Mouse (Mus musculus): ENCODE data around the gene Rnd1. TPM values are rescaled to one million over a fixed set of nuclear protein-coding genes. Genes with fewer than 3 reads are reported as not detected.

The Rnd1 gene
- polyA plus RNA-seq, 1 experiment from 2014 or later, result 6.0 TPM

DNA sequence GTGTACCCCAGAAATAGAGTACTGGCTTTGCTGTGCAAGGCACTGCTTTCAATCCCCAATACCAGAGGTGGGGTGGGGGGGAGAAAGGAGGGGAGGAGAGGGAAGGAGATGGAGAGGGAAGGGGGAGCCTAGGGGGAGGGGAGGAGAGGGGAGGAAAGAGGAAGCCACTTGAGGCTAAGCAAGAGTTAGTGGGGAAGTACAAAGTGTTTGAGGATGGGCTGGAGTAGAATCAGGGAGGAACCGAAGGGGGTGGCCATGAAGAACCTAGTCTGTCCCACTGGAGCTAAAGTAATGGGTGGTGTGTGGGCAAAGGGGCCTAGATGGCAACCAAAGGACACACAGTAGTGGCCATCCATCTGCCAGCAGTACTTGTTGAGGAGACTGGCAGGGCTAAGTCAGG is 6.5 kb upstream of the Rnd1 start:
- Histone ChIP-seq H3K4me1 (replicated peaks; ENCODE audit: control insufficient read depth, insufficient read depth, low read length) (no peaks in the 10 kb centered on the region), H3K9ac (no peak overlapping the region), H3K36me3 (replicated peaks; ENCODE audit: control insufficient read depth, insufficient read depth) (no peaks in the 10 kb centered on the region), H3K9me3 (ENCODE audit: control insufficient read depth, low read length) (no peaks in the 10 kb centered on the region), H3K27ac (no peak overlapping the region), H3K27me3 (ENCODE audit: control insufficient read depth, insufficient read depth, low read length) (no peaks in the 10 kb centered on the region; the same call in 1 of the 2 replicates), H3K4me2 (replicated peaks) (no peak overlapping the region), H3K4me3 (replicated peaks; ENCODE audit: low read length) (no peak overlapping the region)
- 100% methylated on average over 1 of the region's 1 CpGs for WGBS
- ATAC-seq (ENCODE audit: low FRiP score) (no peak), DNase-seq (ENCODE audit: low spot score) (no peak)

DNA sequence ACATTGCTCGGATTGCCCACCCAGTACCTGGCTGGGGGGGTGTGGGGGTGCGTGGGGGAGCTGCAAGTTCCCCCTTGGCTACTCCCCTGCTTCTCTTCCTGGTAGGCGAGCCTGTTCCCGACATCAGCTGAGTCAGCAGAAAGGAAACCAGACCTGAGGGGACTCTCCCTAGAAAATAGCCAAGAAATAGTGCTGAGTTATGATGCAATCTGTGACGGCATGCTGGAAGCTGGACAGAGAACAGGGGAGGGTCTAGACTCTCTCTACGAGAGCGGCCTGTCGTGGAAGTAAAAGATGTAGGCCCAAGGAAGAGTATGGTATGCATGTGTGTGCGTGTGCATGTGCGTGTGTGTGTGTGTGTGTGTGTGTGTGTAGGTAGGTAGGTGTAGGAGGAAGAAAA is 5.9 kb upstream of the Rnd1 start:
- Histone ChIP-seq H3K27ac (no peak overlapping the region), H3K4me3 (replicated peaks; ENCODE audit: low read length) (no peak overlapping the region), H3K27me3 (ENCODE audit: control insufficient read depth, insufficient read depth, low read length) (no peaks in the 10 kb centered on the region; the same call in 1 of the 2 replicates), H3K36me3 (replicated peaks; ENCODE audit: control insufficient read depth, insufficient read depth) (no peaks in the 10 kb centered on the region), H3K9ac (no peak overlapping the region), H3K4me1 (replicated peaks; ENCODE audit: control insufficient read depth, insufficient read depth, low read length) (no peaks in the 10 kb centered on the region), H3K4me2 (replicated peaks) (no peak overlapping the region), H3K9me3 (ENCODE audit: control insufficient read depth, low read length) (no peaks in the 10 kb centered on the region)
- DNase-seq (ENCODE audit: low spot score), result no peak
- ATAC-seq (ENCODE audit: low FRiP score), result no peak
- 76% methylated on average over 10 of the region's 10 CpGs for whole genome bisulfite sequencing

DNA sequence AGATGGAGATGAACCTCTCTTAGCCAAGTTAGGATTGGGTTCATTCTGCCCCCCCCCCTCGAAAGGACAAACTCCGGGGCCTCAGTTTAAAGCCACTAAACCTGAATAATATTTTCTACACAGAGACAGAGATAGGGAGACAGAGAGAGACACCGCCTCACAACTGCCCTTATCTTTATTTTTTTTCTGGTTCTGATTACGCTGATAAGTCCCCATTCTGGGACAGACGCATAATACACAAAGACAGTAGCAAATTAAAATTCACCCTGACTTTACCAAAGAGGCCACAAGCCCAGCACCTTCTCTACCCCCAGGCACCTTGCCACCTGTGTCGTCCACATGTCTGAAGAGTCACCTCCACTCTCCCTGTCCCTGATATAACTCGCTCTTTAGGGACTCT is 4.4 kb upstream of the Rnd1 start:
- no peak overlapping the region for H3K27ac ChIP-seq
- H3K4me3 ChIP-seq (replicated peaks; ENCODE audit: low read length), result no peak overlapping the region
- DNase-seq (ENCODE audit: low spot score) (no peak), ATAC-seq (ENCODE audit: low FRiP score) (no peak)
- 86% methylated on average over 7 of the region's 7 CpGs for WGBS
- H3K4me1 ChIP-seq (replicated peaks; ENCODE audit: control insufficient read depth, insufficient read depth, low read length), result peaks cover 5% of the 10 kb centered on the region
- H3K4me2 ChIP-seq (replicated peaks), result no peak overlapping the region
- H3K9me3 ChIP-seq (ENCODE audit: control insufficient read depth, low read length), result no peaks in the 10 kb centered on the region
- no peaks in the 10 kb centered on the region for H3K36me3 ChIP-seq (replicated peaks; ENCODE audit: control insufficient read depth, insufficient read depth)
- no peak overlapping the region for H3K9ac ChIP-seq
- no peaks in the 10 kb centered on the region; the same call in 1 of the 2 replicates for H3K27me3 ChIP-seq (ENCODE audit: control insufficient read depth, insufficient read depth, low read length)

DNA sequence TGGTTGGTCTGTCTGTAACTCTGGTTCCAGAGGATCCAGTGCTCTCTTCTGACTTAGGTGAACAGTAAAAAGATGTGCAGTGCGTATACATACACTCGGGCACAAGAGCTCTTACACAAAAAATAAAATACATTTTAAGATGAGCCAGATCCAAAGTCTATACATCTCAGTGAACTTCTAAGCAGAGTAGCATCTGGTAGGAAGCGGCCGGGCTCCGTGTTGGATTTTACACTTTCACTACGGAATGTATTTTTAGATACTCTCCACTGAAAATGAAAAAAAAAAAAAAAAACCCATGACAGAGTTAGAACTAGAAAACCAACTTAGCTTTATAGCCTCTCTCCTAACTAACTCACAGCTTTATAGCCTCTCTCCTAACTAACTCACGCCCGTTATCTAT is 3.4 kb upstream of the Rnd1 start:
- Histone ChIP-seq H3K27me3 (ENCODE audit: control insufficient read depth, insufficient read depth, low read length) (no peaks in the 10 kb centered on the region; the same call in 1 of the 2 replicates), H3K27ac (no peak overlapping the region), H3K4me1 (replicated peaks; ENCODE audit: control insufficient read depth, insufficient read depth, low read length) (peaks cover 15% of the 10 kb centered on the region), H3K36me3 (replicated peaks; ENCODE audit: control insufficient read depth, insufficient read depth) (no peaks in the 10 kb centered on the region), H3K9ac (no peak overlapping the region), H3K4me3 (replicated peaks; ENCODE audit: low read length) (no peak overlapping the region), H3K9me3 (ENCODE audit: control insufficient read depth, low read length) (no peaks in the 10 kb centered on the region), H3K4me2 (replicated peaks) (no peak overlapping the region)
- DNase-seq (ENCODE audit: low spot score) (no peak), ATAC-seq (ENCODE audit: low FRiP score) (no peak)
- WGBS, result 90% methylated on average over 8 of the region's 8 CpGs

DNA sequence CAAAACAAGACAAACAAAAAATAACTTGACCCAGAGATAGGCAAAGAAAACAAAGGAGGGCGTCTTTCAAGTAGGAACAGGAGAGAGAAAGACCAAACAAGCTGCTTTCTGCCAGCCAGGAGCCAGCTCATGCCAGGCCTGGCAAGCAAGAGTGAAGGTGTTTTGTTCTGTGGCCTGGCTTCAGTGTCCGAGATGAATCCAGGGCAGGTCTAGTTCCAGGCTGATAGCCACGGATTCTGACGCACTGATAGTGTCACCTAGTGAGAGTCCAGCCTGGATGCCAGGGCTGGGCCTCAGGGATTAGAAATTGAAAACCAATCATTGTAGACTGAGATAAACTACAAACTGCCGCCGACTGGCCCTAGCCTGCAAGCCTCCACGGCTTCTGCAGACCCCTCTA is 716 bp upstream of the Rnd1 start:
- Histone ChIP-seq H3K9me3 (ENCODE audit: control insufficient read depth, low read length) (no peaks in the 10 kb centered on the region), H3K4me3 (replicated peaks; ENCODE audit: low read length) (no peak overlapping the region), H3K36me3 (replicated peaks; ENCODE audit: control insufficient read depth, insufficient read depth) (no peaks in the 10 kb centered on the region), H3K27me3 (ENCODE audit: control insufficient read depth, insufficient read depth, low read length) (no peaks in the 10 kb centered on the region; the same call in 1 of the 2 replicates), H3K9ac (no peak overlapping the region), H3K27ac (no peak overlapping the region), H3K4me2 (replicated peaks) (peak overlapping the region; percentile 99; the same call in 1 of the 2 replicates), H3K4me1 (replicated peaks; ENCODE audit: control insufficient read depth, insufficient read depth, low read length) (peaks cover 31% of the 10 kb centered on the region)
- ATAC-seq (ENCODE audit: low FRiP score) (no peak), DNase-seq (ENCODE audit: low spot score) (no peak)
- WGBS, result 73% methylated on average over 7 of the region's 7 CpGs

DNA sequence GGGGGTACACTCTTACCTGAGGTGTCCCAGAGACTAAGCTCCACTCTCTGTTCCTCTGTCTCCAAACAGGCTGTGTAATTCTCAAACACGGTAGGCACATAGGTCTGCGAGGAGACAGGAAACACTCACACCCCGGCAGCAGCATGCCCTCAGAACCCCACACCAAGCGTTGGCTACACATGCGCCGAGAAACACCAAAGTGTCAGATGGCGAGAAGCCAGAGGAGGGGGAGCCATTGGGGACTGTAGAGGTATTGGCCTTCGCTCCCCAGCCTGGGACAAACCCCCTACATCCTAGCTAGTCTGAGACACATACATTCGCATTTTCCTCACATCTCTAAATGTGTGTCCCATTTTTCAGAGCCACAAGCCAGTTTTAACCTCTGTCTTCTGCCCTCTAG is 790 bp downstream of the Rnd1 start:
- 1% methylated on average over 9 of the region's 9 CpGs for WGBS
- no peak for DNase-seq (ENCODE audit: low spot score)
- H3K9me3 ChIP-seq (ENCODE audit: control insufficient read depth, low read length), result no peaks in the 10 kb centered on the region
- no peaks in the 10 kb centered on the region for H3K36me3 ChIP-seq (replicated peaks; ENCODE audit: control insufficient read depth, insufficient read depth)
- peak overlapping the region; percentile 65 for H3K9ac ChIP-seq
- H3K27me3 ChIP-seq (ENCODE audit: control insufficient read depth, insufficient read depth, low read length), result no peaks in the 10 kb centered on the region; the same call in 1 of the 2 replicates
- H3K27ac ChIP-seq, result no peak overlapping the region
- H3K4me1 ChIP-seq (replicated peaks; ENCODE audit: control insufficient read depth, insufficient read depth, low read length), result peaks cover 31% of the 10 kb centered on the region
- peak overlapping the region; percentile 52 for H3K4me3 ChIP-seq (replicated peaks; ENCODE audit: low read length)
- ATAC-seq (ENCODE audit: low FRiP score), result no peak
- peak overlapping the region; percentile 99 for H3K4me2 ChIP-seq (replicated peaks)

DNA sequence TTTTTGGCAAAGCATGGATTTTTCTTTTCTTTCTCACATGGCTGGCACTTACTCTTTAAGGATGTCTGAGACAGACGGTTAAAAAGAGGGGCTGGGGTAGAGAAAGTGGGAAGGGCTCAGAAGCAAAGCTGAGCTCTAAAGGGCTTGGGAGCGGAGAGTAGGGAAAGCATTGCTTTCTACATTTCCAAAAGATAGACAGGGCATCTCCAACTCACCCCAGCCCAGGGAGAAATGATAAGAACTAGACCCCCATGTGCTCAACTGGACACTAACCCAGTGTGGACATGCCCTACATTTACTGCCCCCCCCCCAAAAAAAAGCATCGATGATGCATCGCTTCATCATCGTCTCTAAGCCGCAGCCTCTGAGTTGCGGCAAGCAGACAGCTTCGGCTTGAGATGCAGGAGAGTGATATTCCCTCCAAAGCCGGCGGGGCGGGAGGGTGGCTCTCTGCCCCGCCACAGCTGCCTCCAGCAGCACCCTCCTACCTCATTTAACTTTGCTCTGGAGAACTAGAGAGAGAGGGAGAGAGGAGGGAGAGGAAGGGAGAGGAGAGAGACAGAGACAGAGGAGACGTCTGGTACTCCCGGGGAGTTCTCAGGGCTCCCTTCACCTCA is 1.5 kb downstream of the Rnd1 start:
- H3K4me1 ChIP-seq (replicated peaks; ENCODE audit: control insufficient read depth, insufficient read depth, low read length), result peaks cover 31% of the 10 kb centered on the region
- H3K9ac ChIP-seq, result peak overlapping the region; percentile 65
- ATAC-seq (ENCODE audit: low FRiP score) (no peak), DNase-seq (ENCODE audit: low spot score) (no peak)
- no peaks in the 10 kb centered on the region for H3K9me3 ChIP-seq (ENCODE audit: control insufficient read depth, low read length)
- H3K4me2 ChIP-seq (replicated peaks), result peak overlapping the region; percentile 99
- WGBS, result 2% methylated on average over 14 of the region's 14 CpGs
- H3K27ac ChIP-seq, result peak overlapping the region; percentile 55; the same call in 1 of the 2 replicates
- no peaks in the 10 kb centered on the region for H3K36me3 ChIP-seq (replicated peaks; ENCODE audit: control insufficient read depth, insufficient read depth)
- H3K4me3 ChIP-seq (replicated peaks; ENCODE audit: low read length), result peak overlapping the region; percentile 52
- no peaks in the 10 kb centered on the region for H3K27me3 ChIP-seq (ENCODE audit: control insufficient read depth, insufficient read depth, low read length)

DNA sequence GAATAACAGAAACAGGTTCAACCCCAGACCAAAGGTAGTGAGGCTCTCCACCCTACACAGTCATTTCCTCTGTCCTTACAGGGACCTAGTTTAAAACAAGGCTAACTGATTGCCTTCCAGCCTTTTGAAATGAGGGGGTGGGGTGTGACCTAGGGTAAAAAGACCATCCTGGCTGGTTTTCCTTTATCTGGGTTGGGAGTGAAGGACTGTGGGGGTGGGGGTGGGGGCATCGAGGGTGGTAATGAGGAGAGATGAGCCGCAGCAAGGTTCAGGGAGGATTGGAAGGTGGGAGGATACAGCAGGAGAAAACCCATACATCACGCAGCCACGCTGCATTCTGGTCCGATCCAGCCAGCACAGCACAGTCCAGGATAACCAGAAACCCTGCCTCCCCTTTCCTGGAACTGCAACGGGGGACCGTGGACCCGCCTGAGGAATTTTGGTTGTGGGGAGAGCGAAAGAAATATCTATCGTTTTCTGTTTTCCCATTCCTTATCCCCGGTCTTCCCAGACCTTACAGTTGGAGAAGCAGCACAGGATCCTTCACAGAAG is 2.2 kb downstream of the Rnd1 start:
- Histone ChIP-seq H3K27me3 (ENCODE audit: control insufficient read depth, insufficient read depth, low read length) (no peaks in the 10 kb centered on the region), H3K36me3 (replicated peaks; ENCODE audit: control insufficient read depth, insufficient read depth) (no peaks in the 10 kb centered on the region), H3K9me3 (ENCODE audit: control insufficient read depth, low read length) (no peaks in the 10 kb centered on the region), H3K4me2 (replicated peaks) (peak overlapping the region; percentile 99), H3K27ac (peak overlapping the region; percentile 55; the same call in 1 of the 2 replicates), H3K9ac (peak overlapping the region; percentile 65), H3K4me3 (replicated peaks; ENCODE audit: low read length) (peak overlapping the region; percentile 52), H3K4me1 (replicated peaks; ENCODE audit: control insufficient read depth, insufficient read depth, low read length) (peaks cover 31% of the 10 kb centered on the region)
- ATAC-seq (ENCODE audit: low FRiP score) (no peak), DNase-seq (ENCODE audit: low spot score) (no peak)
- WGBS, result 14% methylated on average over 11 of the region's 11 CpGs

DNA sequence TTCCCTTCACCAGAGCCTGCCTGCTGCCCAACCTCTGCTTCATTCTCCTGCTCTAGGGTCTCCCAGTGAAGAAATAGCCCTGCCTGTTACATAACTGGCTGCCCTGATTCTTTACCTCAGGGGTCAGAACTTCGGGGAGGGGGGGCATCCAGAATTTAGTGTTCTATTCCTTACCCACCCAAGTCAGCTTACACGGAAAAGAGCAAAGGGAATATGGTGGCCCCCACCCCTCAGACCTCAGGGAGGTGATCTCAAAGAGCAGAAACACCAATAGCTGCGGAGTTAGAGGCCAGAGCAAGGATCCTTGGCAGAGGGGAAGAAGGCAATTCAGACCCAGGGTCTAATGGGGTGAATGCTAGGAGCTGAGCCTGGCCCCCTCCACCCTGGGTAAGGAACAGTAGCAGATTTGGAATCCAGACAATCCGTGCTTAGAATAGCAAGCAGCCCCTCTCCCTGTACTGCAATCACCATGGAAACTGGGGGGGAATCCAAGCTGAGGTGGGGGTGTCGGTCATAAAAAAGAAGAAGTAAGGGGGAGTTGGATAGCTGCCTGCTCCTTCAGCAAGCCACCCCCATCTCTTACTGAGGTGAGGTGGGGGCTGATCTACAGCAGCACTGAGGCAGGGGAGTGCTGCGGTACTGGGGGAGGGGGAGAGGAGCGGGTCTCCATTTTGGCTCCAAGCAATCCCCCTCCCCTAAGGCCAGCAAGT is 2.8 kb downstream of the Rnd1 start:
- peak; percentile 63; the same call in 1 of the 2 replicates for ATAC-seq (ENCODE audit: low FRiP score)
- WGBS, result 14% methylated on average over 7 of the region's 7 CpGs
- H3K27ac ChIP-seq, result peak overlapping the region; percentile 51; the same call in 1 of the 2 replicates

More for the DNA sequence above, 2.8 kb downstream of the Rnd1 start:
- H3K9me3 ChIP-seq (ENCODE audit: control insufficient read depth, low read length), result no peaks in the 10 kb centered on the region
- H3K4me1 ChIP-seq (replicated peaks; ENCODE audit: control insufficient read depth, insufficient read depth, low read length), result peaks cover 31% of the 10 kb centered on the region
- H3K9ac ChIP-seq, result peak overlapping the region; percentile 65
- H3K4me2 ChIP-seq (replicated peaks), result peak overlapping the region; percentile 99
- DNase-seq (ENCODE audit: low spot score), result peak; percentile 70
- H3K36me3 ChIP-seq (replicated peaks; ENCODE audit: control insufficient read depth, insufficient read depth), result no peaks in the 10 kb centered on the region
- peak overlapping the region; percentile 52 for H3K4me3 ChIP-seq (replicated peaks; ENCODE audit: low read length)
- H3K27me3 ChIP-seq (ENCODE audit: control insufficient read depth, insufficient read depth, low read length), result no peaks in the 10 kb centered on the region
